Mouse (Mus musculus): ENCODE data around the gene March10. TPM values are rescaled to one million over a fixed set of nuclear protein-coding genes. Genes with fewer than 3 reads are reported as not detected.

The March10 gene
- total and polyA plus RNA-seq, 3 experiments: 0.05 TPM; not detected in 2

DNA sequence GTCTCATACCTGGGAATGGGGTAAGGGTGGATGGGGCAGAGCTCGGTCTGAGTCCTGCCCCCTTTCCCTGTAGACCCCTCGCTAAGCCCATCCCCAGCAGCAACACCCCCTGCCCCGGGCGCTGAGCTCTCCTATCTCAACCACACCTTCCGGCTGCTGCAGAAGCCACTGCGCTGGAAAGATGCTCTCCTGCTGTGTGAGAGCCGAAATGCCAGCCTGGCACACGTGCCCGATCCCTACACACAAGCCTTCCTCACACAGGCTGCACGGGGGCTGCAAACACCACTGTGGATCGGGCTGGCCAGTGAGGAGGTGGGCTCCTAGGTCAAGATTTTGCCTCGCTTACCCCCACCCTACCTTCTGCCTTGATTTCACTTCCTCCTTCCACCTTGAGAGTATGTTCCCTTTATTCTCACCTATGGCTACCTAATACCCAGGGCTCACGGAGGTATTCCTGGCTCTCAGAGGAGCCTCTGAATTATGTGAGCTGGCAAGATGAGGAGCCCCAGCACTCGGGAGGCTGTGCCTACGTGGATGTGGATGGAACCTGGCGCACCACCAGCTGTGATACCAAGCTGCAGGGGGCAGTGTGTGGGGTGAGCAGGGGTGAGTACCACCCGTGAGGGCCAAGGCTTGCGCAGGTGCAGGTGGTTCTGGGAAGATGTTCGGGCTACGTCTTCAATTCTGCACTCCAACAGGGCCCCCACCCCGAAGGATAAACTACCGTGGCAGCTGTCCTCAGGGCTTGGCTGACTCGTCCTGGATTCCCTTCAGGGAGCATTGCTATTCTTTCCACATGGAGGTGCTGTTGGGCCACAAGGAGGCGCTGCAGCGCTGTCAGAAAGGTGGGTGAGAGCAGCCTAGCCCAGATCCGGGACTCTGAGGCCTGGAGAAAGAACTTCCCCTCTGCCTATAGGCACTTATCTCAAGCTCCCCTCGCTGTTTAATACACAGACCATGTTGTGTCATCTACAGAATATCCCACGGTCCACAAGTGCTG, 109.1 kb downstream of the March10 start:
- no peaks in the 10 kb centered on the region for H3K9me3 ChIP-seq (replicated peaks)
- peak; percentile 22 for ATAC-seq (ENCODE audit: extremely low read depth, insufficient number of reproducible peaks, low FRiP score, poor library complexity, severe bottlenecking)
- TF ChIP-seq CTCF (IDR thresholded peaks at IDR 0.05; ENCODE audit: low read depth, low read length) (peak; percentile 73), TAL1 (conservative IDR thresholded peaks at IDR 0.05; ENCODE audit: low read depth, low read length) (no peak)
- no peaks in the 10 kb centered on the region for H3K36me3 ChIP-seq (replicated peaks)
- no peak overlapping the region for H3K4me3 ChIP-seq (ENCODE audit: low read depth, low read length)
- peak; percentile 53 for DNase-seq (ENCODE audit: low spot score)
- H3K27me3 ChIP-seq (ENCODE audit: insufficient read depth, low read length): peaks cover 37% of the 10 kb centered on the region
- peaks cover 17% of the 10 kb centered on the region for H3K4me1 ChIP-seq (ENCODE audit: insufficient read depth, low read depth, low read length)

DNA sequence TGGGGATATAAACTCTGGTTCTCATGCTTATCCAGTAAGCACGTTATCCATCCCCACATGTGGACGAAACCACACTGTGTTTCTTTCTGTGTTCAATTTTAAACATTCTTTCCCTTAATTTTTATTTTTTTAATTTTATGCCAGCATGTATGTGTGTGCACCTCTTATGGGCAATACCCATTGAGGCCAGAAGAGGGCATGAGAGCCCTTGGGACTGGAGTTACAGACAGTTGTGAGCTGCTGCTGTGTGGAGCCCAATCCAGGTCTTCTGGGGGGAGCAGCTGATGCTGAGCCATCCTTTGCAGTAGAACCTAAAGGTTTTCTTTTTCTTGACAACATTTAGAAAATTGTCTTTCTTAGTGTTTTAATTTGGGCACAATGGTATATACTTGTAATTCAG, 111.3 kb downstream of the March10 start:
- H3K4me3 ChIP-seq (ENCODE audit: low read depth, low read length): no peak overlapping the region
- peaks cover 30% of the 10 kb centered on the region for H3K27me3 ChIP-seq (ENCODE audit: insufficient read depth, low read length)
- no peak for TF ChIP-seq GATA2 (IDR thresholded peaks at IDR 0.05; ENCODE audit: borderline replicate concordance, low read depth, low read length)
- TF ChIP-seq CTCF (IDR thresholded peaks at IDR 0.05; ENCODE audit: low read depth, low read length): peak; percentile 37; the same call in 1 of the 2 replicates
- TF ChIP-seq POLR2AphosphoS5 (IDR thresholded peaks at IDR 0.05; ENCODE audit: insufficient replicate concordance, low read depth, low read length): no peak
- H3K36me3 ChIP-seq (replicated peaks): no peaks in the 10 kb centered on the region
- peaks cover 17% of the 10 kb centered on the region for H3K4me1 ChIP-seq (ENCODE audit: insufficient read depth, low read depth, low read length)
- H3K9me3 ChIP-seq (replicated peaks): no peaks in the 10 kb centered on the region
- DNase-seq (ENCODE audit: low spot score): no peak
- ATAC-seq (ENCODE audit: extremely low read depth, insufficient number of reproducible peaks, low FRiP score, poor library complexity, severe bottlenecking): no peak

DNA sequence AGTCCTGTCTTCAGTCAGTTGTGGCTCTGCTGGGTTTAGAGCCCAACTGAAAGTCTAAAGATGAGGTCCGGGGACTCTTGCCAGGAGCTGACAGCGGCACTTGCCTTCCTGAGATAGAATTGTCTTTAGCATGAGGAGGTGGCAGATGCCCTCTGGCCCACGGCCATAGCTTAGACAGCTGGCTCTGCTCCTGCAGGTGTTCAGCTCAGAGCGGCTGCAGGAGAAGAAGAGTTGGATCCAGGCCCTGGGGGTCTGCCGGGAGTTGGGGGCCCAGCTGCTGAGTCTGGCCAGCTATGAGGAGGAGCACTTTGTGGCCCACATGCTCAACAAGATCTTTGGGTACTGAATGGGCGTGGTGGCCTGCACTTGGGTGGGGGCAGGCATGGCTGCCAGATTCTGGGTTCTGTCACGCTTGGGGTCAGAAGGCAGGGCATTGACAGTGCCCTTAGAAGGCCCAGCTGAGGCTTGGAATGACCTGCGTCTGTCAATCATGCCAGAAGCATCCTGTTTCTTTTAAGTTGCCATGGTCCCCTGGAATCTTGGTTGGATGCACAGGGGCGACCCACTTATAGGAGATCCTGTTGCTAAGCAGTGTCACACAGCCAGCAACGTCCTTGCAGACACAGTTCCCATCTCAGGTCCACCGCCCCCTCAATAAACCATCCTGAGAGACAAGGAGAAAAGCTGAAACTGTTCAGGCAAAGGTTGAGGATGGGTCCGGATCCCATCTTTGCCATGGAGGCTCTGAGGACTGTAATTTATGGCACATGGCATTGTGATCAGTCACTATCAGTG, 117.7 kb downstream of the March10 start:
- H3K36me3 ChIP-seq (replicated peaks): no peaks in the 10 kb centered on the region
- DNase-seq (ENCODE audit: low spot score) (no peak), ATAC-seq (ENCODE audit: extremely low read depth, insufficient number of reproducible peaks, low FRiP score, poor library complexity, severe bottlenecking) (no peak)
- TF ChIP-seq GATA1 (IDR thresholded peaks at IDR 0.05; ENCODE audit: borderline replicate concordance, low read length) (no peak), CTCF (IDR thresholded peaks at IDR 0.05; ENCODE audit: low read depth, low read length) (no peak), GATA2 (IDR thresholded peaks at IDR 0.05; ENCODE audit: borderline replicate concordance, low read depth, low read length) (no peak), TAL1 (conservative IDR thresholded peaks at IDR 0.05; ENCODE audit: low read depth, low read length) (no peak), POLR2AphosphoS5 (IDR thresholded peaks at IDR 0.05; ENCODE audit: insufficient replicate concordance, low read depth, low read length) (no peak)
- H3K9me3 ChIP-seq (replicated peaks): no peaks in the 10 kb centered on the region
- no peak overlapping the region for H3K4me3 ChIP-seq (ENCODE audit: low read depth, low read length)
- H3K27me3 ChIP-seq (ENCODE audit: insufficient read depth, low read length): peaks cover 25% of the 10 kb centered on the region
- no peaks in the 10 kb centered on the region for H3K4me1 ChIP-seq (ENCODE audit: insufficient read depth, low read depth, low read length)

DNA sequence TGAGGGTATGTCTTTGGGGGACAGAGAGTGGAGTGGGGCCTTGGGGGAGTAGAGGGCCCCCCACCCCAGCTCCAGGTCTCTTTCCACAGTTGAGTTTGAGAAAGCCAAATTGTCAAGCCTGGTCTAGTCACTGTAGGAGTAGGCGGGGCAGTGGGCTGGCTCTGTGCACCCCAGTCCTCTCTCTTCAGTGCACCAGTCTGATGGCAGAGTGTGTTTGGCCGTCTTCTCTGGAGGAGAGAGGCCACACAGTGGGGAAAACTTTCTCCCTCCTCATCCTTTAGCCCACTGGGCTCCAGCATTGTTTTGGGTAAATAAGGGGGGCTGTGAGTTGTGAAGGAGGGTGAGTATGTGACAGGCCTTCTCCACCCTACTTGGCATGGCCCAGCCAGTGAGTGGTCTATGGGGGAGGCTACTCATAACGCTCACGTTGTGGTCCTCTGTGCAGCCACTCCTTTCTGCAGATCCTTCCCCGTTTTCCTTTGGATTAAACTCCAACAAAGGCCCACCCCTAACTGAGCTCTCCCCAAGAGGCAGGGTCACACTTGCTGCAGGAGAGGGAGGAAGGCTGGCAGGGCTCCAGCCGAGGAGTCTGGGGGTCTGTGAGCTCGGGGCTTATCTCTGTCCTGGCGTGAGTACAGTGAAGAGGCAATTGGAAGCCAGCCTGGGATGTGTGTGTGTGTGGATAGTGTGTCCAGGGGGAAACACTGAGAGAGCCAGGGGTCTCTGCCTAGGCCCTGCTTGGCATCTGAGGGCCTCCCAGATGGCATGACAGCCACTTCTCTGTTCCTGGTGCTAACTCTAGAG, 122.5 kb downstream of the March10 start:
- Histone ChIP-seq H3K36me3 (replicated peaks) (no peaks in the 10 kb centered on the region), H3K9me3 (replicated peaks) (no peaks in the 10 kb centered on the region), H3K4me3 (ENCODE audit: low read depth, low read length) (no peak overlapping the region), H3K4me1 (ENCODE audit: insufficient read depth, low read depth, low read length) (no peaks in the 10 kb centered on the region), H3K27me3 (ENCODE audit: insufficient read depth, low read length) (peaks cover 18% of the 10 kb centered on the region; the same call in 1 of the 2 replicates)
- DNase-seq (ENCODE audit: low spot score): no peak
- ATAC-seq (ENCODE audit: extremely low read depth, insufficient number of reproducible peaks, low FRiP score, poor library complexity, severe bottlenecking): no peak
- TF ChIP-seq GATA1 (IDR thresholded peaks at IDR 0.05; ENCODE audit: borderline replicate concordance, low read length) (no peak), CTCF (IDR thresholded peaks at IDR 0.05; ENCODE audit: low read depth, low read length) (no peak), TAL1 (conservative IDR thresholded peaks at IDR 0.05; ENCODE audit: low read depth, low read length) (no peak), POLR2AphosphoS5 (IDR thresholded peaks at IDR 0.05; ENCODE audit: insufficient replicate concordance, low read depth, low read length) (no peak), GATA2 (IDR thresholded peaks at IDR 0.05; ENCODE audit: borderline replicate concordance, low read depth, low read length) (no peak)

DNA sequence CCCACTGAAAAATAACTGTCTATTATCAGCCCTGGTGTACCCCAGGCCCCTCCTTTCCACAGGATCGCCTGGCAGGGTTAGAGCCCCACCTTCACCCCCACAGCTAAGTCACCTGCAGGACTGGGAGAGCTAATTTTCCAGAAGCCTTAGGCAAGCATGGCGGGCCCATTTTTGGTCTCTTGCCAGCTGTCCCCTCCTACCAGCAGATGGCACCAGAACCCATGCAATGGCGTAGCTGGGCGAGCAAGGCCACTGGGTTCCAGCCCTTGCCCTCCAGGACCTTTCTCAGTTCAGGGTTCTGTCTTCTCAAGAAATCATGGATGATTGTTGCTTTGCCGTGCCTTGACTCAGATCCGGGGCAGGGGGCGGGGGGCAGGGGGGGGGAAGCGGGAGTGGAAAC, 124.1 kb downstream of the March10 start:
- no peak; the same call in 1 of the 2 replicates for ATAC-seq (ENCODE audit: extremely low read depth, insufficient number of reproducible peaks, low FRiP score, poor library complexity, severe bottlenecking)

More for the DNA sequence above, 124.1 kb downstream of the March10 start:
- no peak for TF ChIP-seq POLR2AphosphoS5 (IDR thresholded peaks at IDR 0.05; ENCODE audit: insufficient replicate concordance, low read depth, low read length)
- no peak for TF ChIP-seq GATA2 (IDR thresholded peaks at IDR 0.05; ENCODE audit: borderline replicate concordance, low read depth, low read length)
- TF ChIP-seq CTCF (IDR thresholded peaks at IDR 0.05; ENCODE audit: low read depth, low read length): no peak
- no peak for TF ChIP-seq GATA1 (IDR thresholded peaks at IDR 0.05; ENCODE audit: borderline replicate concordance, low read length)
- no peak for TF ChIP-seq TAL1 (conservative IDR thresholded peaks at IDR 0.05; ENCODE audit: low read depth, low read length)
- Histone ChIP-seq H3K4me3 (ENCODE audit: low read depth, low read length) (no peak overlapping the region), H3K9me3 (replicated peaks) (no peaks in the 10 kb centered on the region), H3K36me3 (replicated peaks) (no peaks in the 10 kb centered on the region), H3K4me1 (ENCODE audit: insufficient read depth, low read depth, low read length) (no peaks in the 10 kb centered on the region), H3K27me3 (ENCODE audit: insufficient read depth, low read length) (peaks cover 29% of the 10 kb centered on the region; the same call in 1 of the 2 replicates)
- DNase-seq (ENCODE audit: low spot score): no peak
